Mouse (Mus musculus): ENCODE measurements around the gene Spata31d1a.

DNA sequence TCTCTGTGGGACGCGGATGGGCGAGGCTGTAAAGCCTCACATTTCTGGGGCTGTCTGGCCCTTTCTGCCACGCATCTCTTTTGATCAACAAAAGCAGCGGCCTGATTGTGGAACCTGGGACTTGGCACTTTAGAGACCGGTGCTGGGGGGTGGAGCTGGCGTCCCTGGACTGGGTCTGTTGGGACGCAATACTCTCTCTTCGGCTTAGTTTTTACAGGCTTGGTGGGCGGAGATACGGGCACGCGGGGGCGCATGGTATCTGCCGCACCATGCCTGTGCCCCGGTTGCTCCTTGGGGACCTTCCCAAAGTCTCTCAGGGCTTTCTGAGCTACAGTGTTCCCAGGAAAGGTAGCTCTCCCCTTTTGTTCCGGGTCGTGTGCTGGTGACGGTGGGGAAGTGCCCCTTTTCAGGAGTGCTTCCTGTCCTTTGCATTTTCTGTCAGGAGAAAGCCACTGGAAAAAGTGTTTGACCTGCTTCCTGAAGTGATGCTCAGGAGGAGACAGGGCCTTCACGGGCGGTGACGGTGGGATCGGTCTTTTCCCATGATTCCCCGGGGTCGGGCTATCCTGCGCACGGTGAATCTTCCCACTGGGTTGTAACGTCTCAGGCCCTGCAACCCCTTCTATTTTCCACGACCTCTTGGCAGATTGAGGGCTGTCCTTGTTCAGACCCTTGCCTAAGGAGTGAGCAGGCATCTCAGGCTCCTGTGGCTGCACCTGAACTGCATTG lies 16.2 kb upstream of the Spata31d1a start:
- TF ChIP-seq SMC3 (IDR thresholded peaks at IDR 0.05; ENCODE audit: low read depth, low read length) (no peak), POLR2A (IDR thresholded peaks at IDR 0.05; ENCODE audit: low read depth, low read length) (no peak), EP300 (IDR thresholded peaks at IDR 0.05; ENCODE audit: low read length) (no peak)

Measured in CH12.LX (cell line).